Mouse (Mus musculus) E14TG2a.4 (cell line): Measurements from ENCODE around the gene Tifa.

Source experiments
- H3K27me3 ChIP-seq: 2 replicates; pipeline ENCODE4 v1.6.1; 2014; ENCODE audit warnings: low read length, control low read depth; ENCODE audit not compliant: insufficient read depth
- H3K36me3 ChIP-seq: 2 replicates; pipeline ENCODE4 v1.6.1; 2014; ENCODE audit warnings: low read length, control low read depth; ENCODE audit not compliant: insufficient read depth
- H3K4me1 ChIP-seq: replicated peaks from 2 replicates; pipeline ENCODE4 v1.6.1; 2014; ENCODE audit warnings: low read depth, low read length, control low read depth
- H3K4me3 ChIP-seq: replicated peaks from 2 replicates; pipeline ENCODE4 v1.5.1; 2014; ENCODE audit warnings: mild to moderate bottlenecking, low read length
- H3K9me3 ChIP-seq: 2 replicates; pipeline ENCODE4 v1.6.1; 2014; ENCODE audit warnings: low read length, control low read depth
- CTCF ChIP-seq: conservative IDR thresholded peaks from 2 replicates; pipeline ENCODE4 v1.5.1; 2014; ENCODE audit warnings: low read length
- NANOG ChIP-seq: IDR thresholded peaks from 2 replicates; pipeline ENCODE4 v1.6.1; 2014; ENCODE audit warnings: borderline replicate concordance, low read length, mixed read lengths
- POU5F1 ChIP-seq: IDR thresholded peaks from 2 replicates; pipeline ENCODE4 v1.6.1; 2014; ENCODE audit warnings: low read length, borderline replicate concordance

Tifa gene

DNA sequence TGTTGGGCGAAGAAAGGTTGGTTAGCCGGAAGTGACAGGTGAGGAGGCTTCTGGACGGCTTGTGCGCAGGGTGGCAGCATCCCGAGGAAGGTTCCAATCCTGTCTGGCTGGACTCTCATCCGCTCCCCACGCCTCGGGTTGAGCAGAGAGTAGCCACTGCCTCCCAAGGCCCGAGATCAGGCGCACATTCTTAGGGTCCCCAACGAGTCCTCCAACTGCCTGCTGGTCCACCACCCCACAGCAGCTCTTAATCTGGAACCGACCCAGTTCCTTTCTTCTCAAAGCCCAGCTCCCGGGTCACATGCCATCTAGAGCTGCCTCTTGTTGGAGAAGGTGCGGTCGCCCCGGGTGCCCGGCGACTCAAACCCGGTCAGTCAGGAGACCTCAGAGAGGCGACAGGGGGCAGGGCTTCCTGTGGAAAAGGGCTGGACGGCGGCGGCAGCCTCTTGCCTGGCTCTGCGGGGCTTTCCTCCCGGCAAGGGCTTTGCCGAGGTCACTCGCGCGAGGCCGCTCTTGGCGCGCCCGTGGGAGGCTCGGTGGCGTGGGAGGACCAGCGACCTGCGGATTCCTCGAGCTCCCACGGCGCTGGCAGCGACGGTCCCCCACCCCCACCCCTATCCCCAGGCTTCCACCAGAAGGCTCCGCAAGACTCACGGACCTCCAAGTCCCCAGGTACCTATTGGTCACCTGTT, at the start of gene Tifa:
Gene Tifa, plus strand, starts transcription at position 306 of the 692 bp plus-strand sequence.
- Histone ChIP-seq H3K27me3 (peaks cover 54% of the 10 kb centered on the region), H3K9me3 (0 out of 2 replicates have a peak, but pooled peaks cover 2% of the 10 kb centered on the region), H3K36me3 (no peaks in the 10 kb centered on the region), H3K4me3 (peak within 1 kb of the TSS; percentile 73), H3K4me1 (no peaks in the 10 kb centered on the region; the same call in 1 of the 2 replicates)
- TF ChIP-seq CTCF (no peak), NANOG (no peak), POU5F1 (no peak)

DNA sequence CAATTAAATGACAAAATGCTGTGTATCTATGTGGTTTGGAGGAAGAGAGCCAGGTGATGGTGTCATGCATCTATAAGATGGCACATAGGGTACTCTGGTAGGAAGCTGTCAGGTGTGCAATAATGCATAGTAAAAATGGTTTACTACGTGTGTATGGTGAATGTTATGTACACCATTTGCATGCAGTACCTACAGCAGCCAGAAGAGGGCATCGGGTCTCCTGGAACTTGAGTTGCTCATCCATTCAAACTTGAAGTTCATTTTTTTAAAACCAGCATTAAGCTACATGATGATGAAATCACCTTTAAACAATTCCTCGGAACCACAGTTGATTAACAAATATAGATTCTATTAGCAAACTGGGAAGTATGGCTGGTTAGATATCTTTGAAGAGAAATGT, 48.1 kb upstream of the Tifa start:
- TF ChIP-seq CTCF, result peak; percentile 40
- TF ChIP-seq POU5F1, result no peak
- Histone ChIP-seq H3K36me3 (no peaks in the 10 kb centered on the region), H3K4me1 (no peaks in the 10 kb centered on the region), H3K27me3 (no peaks in the 10 kb centered on the region; the same call in 1 of the 2 replicates), H3K9me3 (no peaks in the 10 kb centered on the region), H3K4me3 (no peak overlapping the region)

DNA sequence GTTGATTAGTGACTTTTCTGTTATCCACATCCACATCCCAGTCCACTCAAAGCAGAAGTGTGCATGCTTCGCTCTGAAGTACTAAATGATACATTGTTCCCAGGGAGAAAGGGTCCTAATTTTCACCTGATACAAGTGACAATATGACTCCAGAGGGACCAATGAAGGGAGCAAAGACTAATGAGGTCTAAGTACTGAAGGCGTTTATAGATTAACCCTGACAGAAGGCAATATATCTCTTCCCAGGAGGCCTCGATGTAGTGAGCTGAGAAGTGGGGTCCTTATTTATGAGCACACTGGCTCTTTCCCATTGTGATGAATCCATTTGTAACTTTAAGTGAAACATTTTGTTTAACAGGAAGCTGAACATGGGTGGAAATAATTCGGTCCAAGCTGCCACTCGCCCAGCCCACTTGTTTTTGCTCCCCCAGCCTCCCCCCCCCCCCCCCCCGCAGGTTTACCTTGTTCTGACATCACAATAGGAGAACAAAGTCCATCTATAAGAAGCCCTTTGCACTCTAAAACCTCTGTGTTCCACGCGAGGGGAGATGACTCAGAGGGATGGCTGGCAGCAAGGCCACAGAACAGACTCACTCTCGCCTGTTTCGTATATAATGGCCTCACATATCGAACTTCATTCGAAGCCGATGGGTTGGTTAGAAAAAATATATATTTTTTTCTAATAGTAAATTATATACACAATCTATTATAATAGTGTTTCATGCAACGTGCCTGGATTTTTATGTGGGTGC, 45.8 kb upstream of the Tifa start:
- Histone ChIP-seq H3K27me3 (peaks cover 3% of the 10 kb centered on the region; the same call in 1 of the 2 replicates), H3K36me3 (no peaks in the 10 kb centered on the region), H3K9me3 (no peaks in the 10 kb centered on the region), H3K4me1 (no peaks in the 10 kb centered on the region), H3K4me3 (no peak overlapping the region)
- TF ChIP-seq POU5F1 (no peak), CTCF (no peak), NANOG (no peak)

DNA sequence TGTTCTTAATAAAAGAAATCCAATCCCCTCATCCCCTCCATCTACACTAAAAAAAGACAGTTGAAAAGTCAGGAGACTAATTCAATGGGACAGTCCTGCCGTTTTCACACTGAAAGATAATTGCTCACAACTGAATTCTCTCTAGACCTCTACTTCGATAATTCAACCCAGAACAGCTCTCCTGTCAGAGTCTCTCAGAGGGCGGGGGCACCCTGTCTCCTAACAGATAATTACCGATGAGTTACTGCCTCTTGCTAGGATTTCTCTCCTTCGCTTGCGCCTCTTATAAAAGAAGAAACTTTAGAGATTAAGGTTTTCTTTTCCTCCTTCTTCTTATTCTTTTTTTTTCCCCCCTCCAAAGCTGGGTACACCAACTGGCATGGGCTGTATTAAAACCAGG, 44.1 kb upstream of the Tifa start:
- Histone ChIP-seq H3K4me3 (no peak overlapping the region), H3K27me3 (peaks cover 3% of the 10 kb centered on the region; the same call in 1 of the 2 replicates), H3K9me3 (no peaks in the 10 kb centered on the region), H3K4me1 (no peaks in the 10 kb centered on the region), H3K36me3 (no peaks in the 10 kb centered on the region)
- no peak for TF ChIP-seq POU5F1

DNA sequence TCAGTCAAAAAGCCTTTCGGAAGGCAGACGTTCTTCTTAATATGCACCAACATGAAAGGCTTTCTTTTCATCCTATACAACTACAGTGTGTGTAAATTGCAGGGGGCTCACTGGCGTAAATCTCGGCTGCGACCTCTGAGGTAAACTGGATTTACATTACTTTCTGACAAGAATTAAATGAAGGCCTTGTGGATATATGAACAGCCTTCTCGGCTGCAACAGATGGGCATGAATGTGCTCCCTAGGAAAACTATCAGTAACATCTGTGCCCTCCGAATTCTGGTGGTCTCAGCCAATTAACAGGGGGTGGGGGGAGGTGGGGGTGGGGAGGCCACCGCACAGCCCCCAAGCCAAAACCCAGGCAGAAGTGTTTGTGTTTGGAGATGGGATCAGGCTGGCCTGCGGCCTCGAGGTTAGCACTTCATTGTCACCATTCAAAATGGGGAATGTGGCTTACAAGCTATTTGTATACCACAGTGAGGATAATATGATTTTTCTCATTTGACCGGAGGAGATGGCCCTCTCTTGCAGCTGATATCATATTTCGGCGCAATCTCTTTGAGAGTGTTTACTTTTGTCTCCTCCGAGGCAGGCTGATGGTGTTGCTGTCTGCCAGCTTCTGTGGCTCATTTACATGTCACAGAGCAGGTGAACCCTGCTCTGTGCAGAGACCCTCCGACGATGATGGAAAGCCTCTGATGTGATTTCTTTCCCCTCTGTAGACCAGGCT, 43.5 kb upstream of the Tifa start:
- TF ChIP-seq POU5F1 (no peak), NANOG (no peak), CTCF (no peak)
- Histone ChIP-seq H3K36me3 (no peaks in the 10 kb centered on the region), H3K4me1 (no peaks in the 10 kb centered on the region), H3K9me3 (no peaks in the 10 kb centered on the region), H3K4me3 (no peak overlapping the region), H3K27me3 (peaks cover 3% of the 10 kb centered on the region; the same call in 1 of the 2 replicates)

DNA sequence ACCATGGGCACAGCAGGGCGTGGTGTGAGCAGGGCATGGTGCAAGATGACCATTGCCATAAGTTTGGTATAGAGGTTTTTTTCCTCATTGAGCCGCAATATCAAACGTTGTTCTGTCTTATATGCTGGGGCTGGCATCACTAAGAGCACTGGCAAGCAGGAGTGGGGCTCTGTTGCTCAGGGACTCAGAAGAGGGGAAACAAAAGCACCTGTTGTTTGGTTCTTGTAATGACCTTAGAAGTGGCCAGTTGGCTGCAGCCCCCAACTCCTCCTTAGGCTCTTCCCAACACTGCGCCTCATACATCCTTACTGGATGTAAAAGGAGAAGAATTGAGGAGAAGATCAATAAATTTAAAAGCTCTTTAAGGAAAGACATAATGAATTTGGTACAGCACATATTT, 41.0 kb upstream of the Tifa start:
- TF ChIP-seq CTCF (no peak), NANOG (no peak), POU5F1 (no peak)
- H3K9me3 ChIP-seq, result no peaks in the 10 kb centered on the region
- no peaks in the 10 kb centered on the region for H3K36me3 ChIP-seq
- H3K4me3 ChIP-seq, result no peak overlapping the region
- peaks cover 3% of the 10 kb centered on the region; the same call in 1 of the 2 replicates for H3K27me3 ChIP-seq
- no peaks in the 10 kb centered on the region for H3K4me1 ChIP-seq

DNA sequence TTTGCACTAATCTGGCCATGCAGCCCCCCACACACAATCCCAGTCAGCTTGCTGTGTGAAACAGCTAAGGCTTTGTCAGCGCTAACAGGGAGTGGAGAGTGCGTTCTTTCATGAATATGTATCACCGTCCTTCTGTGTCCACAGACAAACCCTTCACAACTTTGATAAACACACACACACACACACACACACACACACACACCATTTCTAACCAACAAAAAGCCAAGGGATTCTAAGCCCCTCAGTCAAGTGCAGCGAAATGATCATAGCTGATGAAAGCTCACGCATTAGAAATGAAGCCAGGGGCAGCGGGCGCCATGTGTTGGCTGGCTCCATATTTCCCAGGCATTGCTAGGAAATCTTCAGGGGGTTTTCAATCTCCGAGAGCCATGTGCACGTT, 40.3 kb upstream of the Tifa start:
- TF ChIP-seq POU5F1 (no peak), NANOG (no peak), CTCF (no peak)
- H3K36me3 ChIP-seq, result no peaks in the 10 kb centered on the region

DNA sequence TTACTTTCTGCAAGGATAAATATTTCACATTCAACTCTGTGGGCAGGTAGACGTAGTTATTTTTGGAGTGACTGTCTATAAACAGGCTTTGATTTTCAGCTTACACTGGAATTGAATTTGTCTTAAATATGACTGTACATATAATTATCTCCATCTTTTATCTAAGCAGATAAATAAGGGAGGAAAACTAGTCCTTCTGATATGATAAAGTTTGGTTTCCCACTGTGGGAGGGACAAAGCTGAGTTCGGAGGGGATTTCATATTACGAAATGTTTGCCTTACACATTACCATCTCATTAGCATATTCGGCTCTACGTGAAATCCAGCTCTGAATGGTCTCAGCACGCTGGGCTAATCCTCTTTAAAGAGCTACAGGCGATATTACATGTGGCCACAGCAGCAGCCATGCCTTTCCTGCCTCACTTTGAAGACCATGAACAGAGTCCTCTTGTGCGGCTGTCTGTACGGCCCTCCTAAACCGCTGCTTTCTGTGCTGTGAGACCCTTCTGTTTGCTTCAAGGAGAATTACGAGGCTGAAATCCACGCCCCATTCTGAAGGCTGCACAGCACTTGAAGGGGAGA, 39.5 kb upstream of the Tifa start:
- H3K36me3 ChIP-seq, result no peaks in the 10 kb centered on the region
- no peaks in the 10 kb centered on the region for H3K4me1 ChIP-seq
- H3K27me3 ChIP-seq, result peaks cover 3% of the 10 kb centered on the region; the same call in 1 of the 2 replicates
- H3K9me3 ChIP-seq, result no peaks in the 10 kb centered on the region
- no peak for TF ChIP-seq NANOG
- no peak for TF ChIP-seq POU5F1
- TF ChIP-seq CTCF, result no peak
- no peak overlapping the region for H3K4me3 ChIP-seq

More for the DNA sequence above, 40.3 kb upstream of the Tifa start:
- Histone ChIP-seq H3K9me3 (no peaks in the 10 kb centered on the region), H3K4me3 (no peak overlapping the region), H3K4me1 (no peaks in the 10 kb centered on the region), H3K27me3 (peaks cover 3% of the 10 kb centered on the region; the same call in 1 of the 2 replicates)
